Mouse (Mus musculus) MN1 (cell line): ENCODE measurements at regions not wholly inside any gene's neighbourhood (a gene's known extent, or its start where the extent isn't known, plus 50 kb on each side); places are given as distances from the start of the nearest gene placed in this dataset.
"Not testable (repeated sequence)": the region's sequence is repeated elsewhere in the genome, so short reads cannot be mapped to it uniquely, and the experiment has no call there.

ENCODE experiments used
- DNase-seq: peaks from one replicate; pipeline ENCODE4 v3.0.0-alpha.2; 2016; ENCODE audit warnings: low spot score

- no peak for DNase-seq
Observed at GRCm38 (mm10) chr17:84844950-84845349, 54.4 kb upstream of the Lrpprc start.

GRCm38 (mm10) chr17:84846141-84846540 is 55.6 kb upstream of the Lrpprc start:
- no peak for DNase-seq

GRCm38 (mm10) chr17:84848385-84849030 is 57.9 kb upstream of the Lrpprc start:
- no peak for DNase-seq

GRCm38 (mm10) chr17:84849031-84849405 is 58.4 kb upstream of the Lrpprc start:
- no peak for DNase-seq

- DNase-seq, result no peak
Observed at GRCm38 (mm10) chr17:84850464-84850863, 59.9 kb upstream of the Lrpprc start.

GRCm38 (mm10) chr17:84850893-84851292 is 60.3 kb upstream of the Lrpprc start:
- DNase-seq, result no peak

- no peak for DNase-seq
Observed at GRCm38 (mm10) chr17:84856971-84857370, 66.4 kb upstream of the Lrpprc start.

- DNase-seq, result no peak
Observed at GRCm38 (mm10) chr17:84858830-84859229, 68.2 kb upstream of the Lrpprc start.

- no peak for DNase-seq
Observed at GRCm38 (mm10) chr17:84859916-84860315, 69.3 kb upstream of the Lrpprc start.

- no peak for DNase-seq
Observed at GRCm38 (mm10) chr17:84860835-84861234, 70.2 kb upstream of the Lrpprc start.

GRCm38 (mm10) chr17:84864231-84864630 is 73.6 kb upstream of the Lrpprc start:
- DNase-seq, result not testable (repeated sequence)

- peak; percentile 59 for DNase-seq
Observed at GRCm38 (mm10) chr17:84865158-84865557, 74.6 kb upstream of the Lrpprc start.

- DNase-seq, result no peak
Observed at GRCm38 (mm10) chr17:84865566-84865965, 75.0 kb upstream of the Lrpprc start.

GRCm38 (mm10) chr17:84869074-84869722 is 78.6 kb upstream of the Lrpprc start:
- DNase-seq, result peak; percentile 19

GRCm38 (mm10) chr17:84873554-84873953 is 83.0 kb upstream of the Lrpprc start:
- DNase-seq, result no peak

- DNase-seq, result peak; percentile 68
Observed at GRCm38 (mm10) chr17:84874494-84874893, 82.0 kb upstream of the Ppm1b start.

GRCm38 (mm10) chr17:84875031-84875430 is 81.5 kb upstream of the Ppm1b start:
- peak; percentile 46 for DNase-seq

- no peak for DNase-seq
Observed at GRCm38 (mm10) chr17:84876037-84876436, 80.5 kb upstream of the Ppm1b start.

- no peak for DNase-seq
Observed at GRCm38 (mm10) chr17:84877176-84877863, 79.2 kb upstream of the Ppm1b start.

- DNase-seq, result peak; percentile 87
Observed at GRCm38 (mm10) chr17:84877864-84878224, 78.7 kb upstream of the Ppm1b start.

GRCm38 (mm10) chr17:84878316-84878715 is 78.2 kb upstream of the Ppm1b start:
- no peak for DNase-seq

- no peak for DNase-seq
Observed at GRCm38 (mm10) chr17:84879146-84879545, 77.4 kb upstream of the Ppm1b start.

- DNase-seq, result no peak
Observed at GRCm38 (mm10) chr17:84880946-84881345, 75.6 kb upstream of the Ppm1b start.
